Mouse (Mus musculus) limb, embryonic 10.5 days (tissue): ENCODE measurements around the gene Bglap2. TPM values are rescaled to one million over a fixed set of nuclear protein-coding genes. Genes with fewer than 3 reads are reported as not detected.

ENCODE experiments used
- DNase-seq: peaks from one replicate; pipeline ENCODE4 v3.0.0-alpha.2; 2017; ENCODE audit warnings: low spot score
- H3K27ac ChIP-seq: fragments of 300-500 bp; sonication (generic); 2 replicates; pipeline ENCODE4 v1.5.1; 2016; ENCODE audit warnings: mild to moderate bottlenecking
- H3K27me3 ChIP-seq: fragments of 300-500 bp; sonication (generic); 2 replicates; pipeline ENCODE4 v1.6.1; 2016; ENCODE audit warnings: low read depth, mild to moderate bottlenecking; ENCODE audit not compliant: poor library complexity, severe bottlenecking
- H3K36me3 ChIP-seq: fragments of 300-500 bp; sonication (generic); 2 replicates; pipeline ENCODE4 v1.6.1; 2016; ENCODE audit warnings: mild to moderate bottlenecking, moderate library complexity
- H3K4me1 ChIP-seq: fragments of 300-500 bp; sonication (generic); 2 replicates; pipeline ENCODE4 v1.6.1; 2016
- H3K4me3 ChIP-seq: fragments of 300-500 bp; sonication (generic); 2 replicates; pipeline ENCODE4 v1.5.1; 2016; ENCODE audit warnings: mild to moderate bottlenecking, moderate library complexity
- H3K9me3 ChIP-seq: fragments of 300-500 bp; sonication (generic); replicated peaks from 2 replicates; pipeline ENCODE4 v1.6.1; 2016; ENCODE audit warnings: mild to moderate bottlenecking
- WGBS: fragments of 180-500 bp; shearing (Covaris S2); methylation state at CpG from one replicate; pipeline ENCODE4 v1.1.7; 2016; 5-methylcytosine and 5-hydroxymethylcytosine counted together
- polyA plus RNA-seq: library from polyadenylated mRNA; unstranded; fragments of >200 nt; fragmentation: Nextera tagmentation; extraction: Ambion mirVana; gene quantifications from 2 replicates; pipeline ENCODE4 v1.2.1, GENCODE M21; 2016

Gene Bglap2
- polyA plus RNA-seq, 1 experiment from 2014 or later, result not detected

DNA sequence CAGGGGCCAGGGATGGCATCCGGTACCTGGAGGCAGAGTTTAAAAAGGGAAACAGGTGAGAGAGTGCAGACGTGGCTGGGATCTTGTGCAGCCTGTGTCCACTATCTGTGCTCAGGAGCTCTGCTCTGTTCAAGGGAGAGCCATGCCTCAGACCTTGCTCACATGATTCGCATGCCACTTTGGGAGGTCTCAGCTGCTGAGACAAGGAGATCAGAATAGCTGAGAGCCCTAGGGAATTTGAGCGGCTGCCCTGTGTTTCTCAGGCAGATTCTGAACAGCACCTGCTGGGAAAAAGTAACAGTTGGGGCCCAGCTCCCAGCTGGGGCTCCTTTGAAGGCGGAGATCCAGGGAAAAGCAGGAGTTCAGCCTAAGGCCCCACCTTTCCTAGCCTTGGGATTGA, 18.9 kb downstream of the Bglap2 start:
- no peak overlapping the region for H3K27ac ChIP-seq

DNA sequence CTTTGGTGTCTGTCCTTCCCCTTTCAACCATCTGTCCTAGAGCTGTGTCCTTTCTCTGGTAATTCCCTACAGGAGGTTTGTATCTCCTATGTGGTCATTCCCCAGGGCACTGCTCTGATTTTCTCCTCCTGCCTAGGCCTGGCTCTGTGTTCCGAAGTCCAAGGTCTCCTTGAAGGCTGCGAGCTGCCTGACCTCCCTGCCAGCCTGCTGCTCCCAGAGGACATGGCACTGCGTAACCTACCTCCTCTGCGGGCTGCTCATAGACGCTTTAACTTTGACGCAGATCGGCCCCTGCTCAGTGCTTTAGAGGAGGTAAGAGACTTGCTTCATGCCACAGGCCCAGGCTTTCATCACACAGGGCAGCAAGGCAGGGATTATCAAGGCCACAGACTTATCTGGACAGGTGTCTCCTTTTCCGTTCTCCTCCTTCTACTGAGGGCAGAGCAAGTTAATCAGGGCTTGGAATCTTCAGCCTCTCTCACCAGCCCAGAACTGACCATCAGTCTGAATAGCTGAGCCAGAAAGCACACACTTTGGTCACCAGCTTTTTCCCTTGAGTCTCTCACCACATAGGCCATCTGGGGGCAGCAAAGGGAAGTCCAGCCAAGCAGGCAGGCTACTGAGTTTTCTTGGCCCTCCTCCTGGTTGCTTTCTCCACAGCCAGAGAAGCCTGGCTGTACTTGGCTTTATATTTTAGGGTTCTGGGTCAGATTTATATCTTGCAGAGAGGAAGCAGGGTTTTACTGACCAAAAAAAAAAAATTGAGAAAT, 23.9 kb downstream of the Bglap2 start:
- 95% methylated on average over 8 of the region's 8 CpGs for WGBS
- Histone ChIP-seq H3K36me3 (peaks cover 100% of the 10 kb centered on the region), H3K4me3 (no peak overlapping the region), H3K4me1 (no peaks in the 10 kb centered on the region), H3K27me3 (no peaks in the 10 kb centered on the region), H3K9me3 (no peaks in the 10 kb centered on the region), H3K27ac (no peak overlapping the region)
- DNase-seq, result no peak

More for the DNA sequence above, 18.9 kb downstream of the Bglap2 start:
- peaks cover 14% of the 10 kb centered on the region for H3K27me3 ChIP-seq
- no peak overlapping the region for H3K4me3 ChIP-seq
- 83% methylated on average over 5 of the region's 5 CpGs for WGBS
- H3K9me3 ChIP-seq, result no peaks in the 10 kb centered on the region
- peaks cover 18% of the 10 kb centered on the region for H3K4me1 ChIP-seq
- DNase-seq, result no peak
- peaks cover 88% of the 10 kb centered on the region for H3K36me3 ChIP-seq

- no peak overlapping the region for H3K27ac ChIP-seq
- H3K4me1 ChIP-seq, result no peaks in the 10 kb centered on the region
- no peak overlapping the region for H3K4me3 ChIP-seq
- DNase-seq, result no peak
- H3K36me3 ChIP-seq, result peaks cover 100% of the 10 kb centered on the region
- H3K27me3 ChIP-seq, result no peaks in the 10 kb centered on the region
- WGBS, result 92% methylated on average over 9 of the region's 9 CpGs
- H3K9me3 ChIP-seq, result no peaks in the 10 kb centered on the region
Observed at GRCm38 (mm10) chr3:88352907-88353306, 25.6 kb downstream of the Bglap2 start.

- no peak for DNase-seq
- H3K36me3 ChIP-seq, result peaks cover 100% of the 10 kb centered on the region
- H3K27me3 ChIP-seq, result no peaks in the 10 kb centered on the region
- H3K4me3 ChIP-seq, result no peak overlapping the region
- no peaks in the 10 kb centered on the region for H3K9me3 ChIP-seq
- 88% methylated on average over 13 of the region's 13 CpGs for WGBS
- H3K27ac ChIP-seq, result no peak overlapping the region
- H3K4me1 ChIP-seq, result no peaks in the 10 kb centered on the region
Observed at GRCm38 (mm10) chr3:88350732-88351131, 27.8 kb downstream of the Bglap2 start.

- Histone ChIP-seq H3K36me3 (peaks cover 55% of the 10 kb centered on the region), H3K9me3 (no peaks in the 10 kb centered on the region), H3K4me3 (no peak overlapping the region), H3K27ac (no peak overlapping the region), H3K27me3 (no peaks in the 10 kb centered on the region), H3K4me1 (peaks cover 28% of the 10 kb centered on the region)
- DNase-seq, result no peak
- WGBS, result 83% methylated on average over 3 of the region's 3 CpGs
Observed at GRCm38 (mm10) chr3:88339006-88339405, 39.5 kb downstream of the Bglap2 start.

- H3K27ac ChIP-seq, result no peak overlapping the region
- H3K9me3 ChIP-seq, result no peaks in the 10 kb centered on the region
- peaks cover 48% of the 10 kb centered on the region for H3K36me3 ChIP-seq
- H3K4me1 ChIP-seq, result peaks cover 32% of the 10 kb centered on the region
- WGBS, result 96% methylated on average over 7 of the region's 7 CpGs
- DNase-seq, result no peak
- no peaks in the 10 kb centered on the region for H3K27me3 ChIP-seq
- H3K4me3 ChIP-seq, result no peak overlapping the region
Observed at GRCm38 (mm10) chr3:88338316-88338715, 40.2 kb downstream of the Bglap2 start.

DNA sequence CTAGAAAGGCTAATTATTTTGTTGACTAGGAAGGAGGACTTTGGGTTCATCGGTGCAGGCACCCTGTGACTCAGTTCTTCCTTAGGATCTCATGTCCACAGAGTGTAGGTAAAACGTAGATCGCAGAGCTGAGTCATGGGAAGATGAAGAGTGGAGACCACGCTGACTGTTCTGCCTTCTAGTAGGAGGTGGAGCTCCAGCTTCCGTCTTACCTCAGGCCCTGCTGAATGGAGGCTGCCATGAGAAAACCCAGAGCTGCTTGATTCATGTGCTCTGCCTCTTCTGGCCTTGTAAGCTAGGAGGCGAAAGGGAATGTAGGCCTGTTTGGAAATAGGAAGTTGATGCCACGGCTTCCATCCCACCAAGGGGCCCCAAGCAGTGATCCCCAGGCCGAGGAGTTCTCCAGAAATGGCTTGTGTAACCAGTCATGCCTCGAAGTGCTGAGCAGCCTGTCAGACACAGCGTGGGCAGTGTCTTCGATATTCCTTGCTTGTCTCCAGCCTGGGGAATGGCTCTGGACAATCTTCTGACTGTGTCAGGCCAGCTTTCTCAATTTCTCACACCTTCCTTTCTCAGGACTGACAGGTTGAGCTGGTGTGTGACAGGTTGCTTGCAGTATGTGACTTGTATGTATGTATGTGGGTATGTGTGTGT, 41.0 kb downstream of the Bglap2 start:
- Histone ChIP-seq H3K4me1 (peaks cover 32% of the 10 kb centered on the region), H3K27ac (0 out of 2 replicates have a peak overlapping the region, but pooled peaks have one; percentile 30), H3K27me3 (no peaks in the 10 kb centered on the region), H3K4me3 (peak overlapping the region; percentile 79), H3K9me3 (no peaks in the 10 kb centered on the region), H3K36me3 (peaks cover 47% of the 10 kb centered on the region)
- WGBS, result 84% methylated on average over 11 of the region's 11 CpGs
- no peak for DNase-seq

- peaks cover 38% of the 10 kb centered on the region for H3K36me3 ChIP-seq
- peaks cover 32% of the 10 kb centered on the region for H3K4me1 ChIP-seq
- WGBS, result 3% methylated on average over 64 of the region's 66 CpGs
- H3K27ac ChIP-seq, result peak within 1 kb of the TSS; percentile 96
- H3K4me3 ChIP-seq, result peak within 1 kb of the TSS; percentile 79
- DNase-seq, result peak; percentile 96
- H3K27me3 ChIP-seq, result no peaks in the 10 kb centered on the region
- no peaks in the 10 kb centered on the region for H3K9me3 ChIP-seq
Observed at GRCm38 (mm10) chr3:88336058-88337013, 42.2 kb downstream of the Bglap2 start, which contains the start of the genes Tmem79 and Smg5. Gene Tmem79, minus strand, starts transcription at chr3:88336148. Gene Smg5, plus strand, starts transcription at chr3:88336260.

- Histone ChIP-seq H3K36me3 (peaks cover 30% of the 10 kb centered on the region), H3K27ac (peak overlapping the region; percentile 96), H3K9me3 (no peaks in the 10 kb centered on the region), H3K4me3 (peak overlapping the region; percentile 79), H3K27me3 (no peaks in the 10 kb centered on the region), H3K4me1 (peaks cover 32% of the 10 kb centered on the region)
- 1% methylated on average over 27 of the region's 27 CpGs for WGBS
- DNase-seq, result peak; percentile 39
Observed at GRCm38 (mm10) chr3:88335436-88336053, 43.0 kb downstream of the Bglap2 start.

- Histone ChIP-seq H3K27ac (peak overlapping the region; percentile 96), H3K4me3 (peak overlapping the region; percentile 79), H3K4me1 (peaks cover 32% of the 10 kb centered on the region), H3K9me3 (no peaks in the 10 kb centered on the region), H3K36me3 (peaks cover 29% of the 10 kb centered on the region), H3K27me3 (no peaks in the 10 kb centered on the region)
- WGBS, result 43% methylated on average over 3 of the region's 3 CpGs
- no peak for DNase-seq
Observed at GRCm38 (mm10) chr3:88334902-88335435, 43.5 kb downstream of the Bglap2 start.

- Histone ChIP-seq H3K27me3 (no peaks in the 10 kb centered on the region), H3K9me3 (no peaks in the 10 kb centered on the region), H3K4me1 (peaks cover 32% of the 10 kb centered on the region), H3K4me3 (peak overlapping the region; percentile 1; the same call in 1 of the 2 replicates), H3K36me3 (peaks cover 37% of the 10 kb centered on the region), H3K27ac (no peak overlapping the region)
- no peak for DNase-seq
- 47% methylated on average over 12 of the region's 12 CpGs for WGBS
Observed at GRCm38 (mm10) chr3:88334029-88334658, 44.4 kb downstream of the Bglap2 start.
